In genomic region chr4:95098722-95099097, GRCm38 (mm10) we compare ENCODE assay signal across 25 mouse cellular contexts. TPM values are rescaled to one million over a fixed set of nuclear protein-coding genes. Genes with fewer than 3 reads are reported as not detected.
DNase-seq lines count a peak whose midpoint lies in the region; ATAC-seq and TF ChIP-seq lines count a peak whose summit lies in the region.
"Had no signal": no experiment of that assay in that cellular context is flagged by ENCODE, and none has a peak within 500 bp of the region (broad histone marks: within the 10 kb centered on the region; RNA-seq: fewer than 3 reads in every experiment).

No protein-coding gene starts in this region.

- H3K9ac ChIP-seq in forebrain, postnatal 0 days, result no peak overlapping the region
- no peak overlapping the region for H3K9ac ChIP-seq in embryonic facial prominence, embryonic 11.5 days (replicated peaks; ENCODE audit: low read length)
- H3K9ac ChIP-seq in limb, embryonic 12.5 days (replicated peaks), result no peak overlapping the region
- H3K9ac ChIP-seq: forebrain, embryonic 13.5 days; heart, embryonic 12.5 days; limb, embryonic 13.5 days; liver, embryonic 14.5 days; midbrain, embryonic 12.5 days had no signal

- no peaks in the 10 kb centered on the region for H3K36me3 ChIP-seq in forebrain, embryonic 10.5 days (replicated peaks)
- no peaks in the 10 kb centered on the region for H3K36me3 ChIP-seq in forebrain, postnatal 0 days (ENCODE audit: insufficient read depth)
- H3K36me3 ChIP-seq in embryonic facial prominence, embryonic 11.5 days (replicated peaks; ENCODE audit: control insufficient read depth, insufficient read depth, low read depth, low read length), result no peaks in the 10 kb centered on the region
- H3K36me3 ChIP-seq in limb, embryonic 12.5 days, result no peaks in the 10 kb centered on the region
- H3K36me3 ChIP-seq: heart, embryonic 12.5 days; midbrain, embryonic 12.5 days had no signal

- H3K27me3 ChIP-seq in forebrain, embryonic 10.5 days (ENCODE audit: poor library complexity, severe bottlenecking), result no peaks in the 10 kb centered on the region
- H3K27me3 ChIP-seq in forebrain, postnatal 0 days (ENCODE audit: insufficient read depth, low read length), result no peaks in the 10 kb centered on the region
- no peaks in the 10 kb centered on the region for H3K27me3 ChIP-seq in embryonic facial prominence, embryonic 11.5 days (ENCODE audit: control insufficient read depth, insufficient read depth, low read length)
- no peaks in the 10 kb centered on the region for H3K27me3 ChIP-seq in limb, embryonic 12.5 days
- H3K27me3 ChIP-seq: heart, embryonic 12.5 days; limb, embryonic 13.5 days; midbrain, embryonic 12.5 days had no signal

- TF ChIP-seq CTCF in forebrain, postnatal 0 days (IDR thresholded peaks at IDR 0.05; ENCODE audit: low read depth), result no peak
- no peak for TF ChIP-seq CTCF in layer of hippocampus, adult 2 months (conservative IDR thresholded peaks at IDR 0.05)

- 57% methylated on average over 5 of the region's 5 CpGs for WGBS in forebrain, embryonic 10.5 days
- 45% methylated on average over 5 of the region's 5 CpGs for WGBS in forebrain, postnatal 0 days
- 52% methylated on average over 5 of the region's 5 CpGs for WGBS in embryonic facial prominence, embryonic 11.5 days
- WGBS in limb, embryonic 12.5 days, result 26% methylated on average over 5 of the region's 5 CpGs

- peaks cover 28% of the 10 kb centered on the region for H3K4me1 ChIP-seq in forebrain, embryonic 10.5 days
- H3K4me1 ChIP-seq in forebrain, postnatal 0 days (ENCODE audit: insufficient read depth), result no peaks in the 10 kb centered on the region
- peaks cover 6% of the 10 kb centered on the region; the same call in 1 of the 2 replicates for H3K4me1 ChIP-seq in embryonic facial prominence, embryonic 11.5 days (ENCODE audit: control insufficient read depth, insufficient read depth, low read length)
- peaks cover 44% of the 10 kb centered on the region for H3K4me1 ChIP-seq in limb, embryonic 12.5 days (replicated peaks)
- H3K4me1 ChIP-seq: forebrain, embryonic 13.5 days; midbrain, embryonic 12.5 days had no signal

- H3K9me3 ChIP-seq in forebrain, embryonic 10.5 days, result no peaks in the 10 kb centered on the region
- H3K9me3 ChIP-seq in forebrain, postnatal 0 days (ENCODE audit: low read length), result no peaks in the 10 kb centered on the region
- H3K9me3 ChIP-seq in embryonic facial prominence, embryonic 11.5 days (replicated peaks; ENCODE audit: control insufficient read depth, low read length), result peaks cover 2% of the 10 kb centered on the region; the same call in 1 of the 2 replicates
- H3K9me3 ChIP-seq in limb, embryonic 12.5 days, result peaks cover 6% of the 10 kb centered on the region; the same call in 1 of the 2 replicates
- H3K9me3 ChIP-seq: forebrain, embryonic 13.5 days; midbrain, embryonic 12.5 days had no signal

- peak overlapping the region; percentile 53; the same call in 1 of the 2 replicates for H3K27ac ChIP-seq in forebrain, embryonic 10.5 days
- no peak overlapping the region for H3K27ac ChIP-seq in forebrain, postnatal 0 days (ENCODE audit: low read depth, low read length)
- peak overlapping the region; percentile 41; the same call in 1 of the 2 replicates for H3K27ac ChIP-seq in layer of hippocampus, adult 2 months
- peak overlapping the region; percentile 52 for H3K27ac ChIP-seq in embryonic facial prominence, embryonic 11.5 days (replicated peaks; ENCODE audit: low read depth, low read length)
- peak overlapping the region; percentile 47 for H3K27ac ChIP-seq in limb, embryonic 12.5 days
- H3K27ac ChIP-seq: forebrain, embryonic 13.5 days; kidney, postnatal 0 days; left cerebral cortex, adult 2 months; limb, embryonic 13.5 days; liver, embryonic 14.5 days; midbrain, embryonic 12.5 days had no signal

- no peak overlapping the region for H3K4me2 ChIP-seq in forebrain, postnatal 0 days (ENCODE audit: low read depth)
- no peak overlapping the region for H3K4me2 ChIP-seq in embryonic facial prominence, embryonic 11.5 days (ENCODE audit: low read depth, low read length)
- no peak overlapping the region for H3K4me2 ChIP-seq in limb, embryonic 12.5 days
- H3K4me2 ChIP-seq: forebrain, embryonic 13.5 days; heart, embryonic 12.5 days; limb, embryonic 13.5 days; midbrain, embryonic 12.5 days had no signal

- H3K4me3 ChIP-seq in forebrain, embryonic 10.5 days, result no peak overlapping the region
- H3K4me3 ChIP-seq in forebrain, postnatal 0 days (ENCODE audit: low read depth, low read length), result no peak overlapping the region
- no peak overlapping the region for H3K4me3 ChIP-seq in layer of hippocampus, adult 2 months
- H3K4me3 ChIP-seq in embryonic facial prominence, embryonic 11.5 days (ENCODE audit: low read depth, low read length), result no peak overlapping the region
- H3K4me3 ChIP-seq in limb, embryonic 12.5 days (replicated peaks), result no peak overlapping the region
- H3K4me3 ChIP-seq: erythroblast, embryonic 14.5 days; forebrain, embryonic 13.5 days; heart, embryonic 12.5 days; left cerebral cortex, adult 2 months; limb, embryonic 13.5 days; midbrain, embryonic 12.5 days had no signal

- no peak for DNase-seq in forebrain, embryonic 10.5 days (ENCODE audit: extremely low spot score, low spot score)
- no peak for DNase-seq in forebrain, postnatal 0 days
- no peak for DNase-seq in layer of hippocampus, adult 2 months (ENCODE audit: low spot score in 2 of 2)
- no peak for DNase-seq in layer of hippocampus, adult 11-12 months (ENCODE audit: low spot score)
- DNase-seq in embryonic facial prominence, embryonic 11.5 days (ENCODE audit: low spot score), result peak; percentile 55
- no peak for DNase-seq in urinary bladder, postnatal 25 days (ENCODE audit: low spot score)
- no peak for DNase-seq in kidney, postnatal 4 days
- DNase-seq: adrenal gland, postnatal 10 days; cerebellum, adult 2 months; cerebellum, postnatal 25 days; gastrocnemius, postnatal 14 days; heart, adult 18-20 months; heart, postnatal 10 days; kidney, adult 2 months; lung, postnatal 10 days; right cerebral cortex, postnatal 14 days had no signal

- ATAC-seq in forebrain, postnatal 0 days, result no peak
- no peak for ATAC-seq in embryonic facial prominence, embryonic 11.5 days (replicated peaks; ENCODE audit: insufficient number of reproducible peaks, low FRiP score, low TSS enrichment, low read depth)
- ATAC-seq in limb, embryonic 12.5 days (ENCODE audit: insufficient number of reproducible peaks, insufficient read depth, low FRiP score, low TSS enrichment, low read depth), result 0 out of 2 replicates have a peak, but pooled peaks have one; percentile 24
- ATAC-seq: forebrain, embryonic 13.5 days had no signal

RNA-seq across cellular contexts. Expression of gene Jun, which starts 46.7 kb away (rescaled TPM):
- 74.2 and 82.9 TPM in 2 replicates for polyA plus RNA-seq in forebrain, embryonic 10.5 days (2016; fragmentation: Nextera tagmentation; extraction: Ambion mirVana)
- 39.3 and 42.9 TPM in 2 replicates for total RNA-seq in forebrain, postnatal 0 days (2014; rRNA removed)
- polyA plus RNA-seq in forebrain, postnatal 0 days (2015; fragmentation: Nextera tagmentation; extraction: Ambion mirVana), result 47.0 and 50.1 TPM in 2 replicates
- 100 to 1,000 TPM in 1 of 2 experiments, 10 to 100 TPM in 1; 98.7 to 101 TPM for total RNA-seq in layer of hippocampus, adult 2 months (2021)
- 32.9 and 35.4 TPM in 2 replicates for polyA plus RNA-seq in embryonic facial prominence, embryonic 11.5 days (2014; fragmentation: Nextera tagmentation; extraction: Ambion mirVana)
- 88.7 and 98.6 TPM in 2 replicates for polyA plus RNA-seq in limb, embryonic 12.5 days (2016; fragmentation: Nextera tagmentation; extraction: Ambion mirVana)
